Mouse (Mus musculus) NIH3T3 (cell line): Measurements from ENCODE around the gene Ntm.

Experiments used
- DNase-seq: peaks from one replicate; pipeline ENCODE4 v3.0.0-alpha.2; 2012; ENCODE audit warnings: low read depth

Ntm gene

DNA sequence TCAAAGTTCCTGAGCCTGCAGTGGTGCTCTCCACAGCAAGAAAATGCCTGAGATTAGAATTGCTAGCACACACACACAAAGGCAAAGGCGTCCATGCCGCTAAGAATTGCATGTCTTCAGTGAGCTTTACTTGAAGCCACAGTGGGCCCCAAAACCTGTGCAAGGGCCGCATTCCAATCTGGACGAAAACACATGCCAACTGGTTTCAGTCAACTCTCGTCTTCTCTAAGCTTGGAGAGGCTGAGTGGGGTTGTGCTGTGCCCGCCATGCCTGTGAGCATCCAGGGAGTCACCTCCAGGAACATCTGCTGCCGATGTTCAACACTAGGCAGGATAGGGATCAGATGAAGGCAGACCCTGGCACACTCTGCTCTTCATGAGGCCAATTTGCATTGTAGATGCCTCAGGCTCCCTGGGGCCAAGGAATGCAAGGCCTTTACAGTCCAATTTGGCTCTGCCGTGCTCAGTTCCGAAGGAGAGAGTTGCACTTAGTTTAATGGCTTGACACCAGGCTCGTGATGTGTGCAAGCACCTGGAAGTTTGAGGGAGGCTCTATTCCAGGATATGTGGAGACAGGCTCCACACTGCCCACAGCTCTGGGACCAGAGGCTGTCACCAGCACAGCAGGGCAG is 739.9 kb downstream of the Ntm start:
- no peak for DNase-seq

DNA sequence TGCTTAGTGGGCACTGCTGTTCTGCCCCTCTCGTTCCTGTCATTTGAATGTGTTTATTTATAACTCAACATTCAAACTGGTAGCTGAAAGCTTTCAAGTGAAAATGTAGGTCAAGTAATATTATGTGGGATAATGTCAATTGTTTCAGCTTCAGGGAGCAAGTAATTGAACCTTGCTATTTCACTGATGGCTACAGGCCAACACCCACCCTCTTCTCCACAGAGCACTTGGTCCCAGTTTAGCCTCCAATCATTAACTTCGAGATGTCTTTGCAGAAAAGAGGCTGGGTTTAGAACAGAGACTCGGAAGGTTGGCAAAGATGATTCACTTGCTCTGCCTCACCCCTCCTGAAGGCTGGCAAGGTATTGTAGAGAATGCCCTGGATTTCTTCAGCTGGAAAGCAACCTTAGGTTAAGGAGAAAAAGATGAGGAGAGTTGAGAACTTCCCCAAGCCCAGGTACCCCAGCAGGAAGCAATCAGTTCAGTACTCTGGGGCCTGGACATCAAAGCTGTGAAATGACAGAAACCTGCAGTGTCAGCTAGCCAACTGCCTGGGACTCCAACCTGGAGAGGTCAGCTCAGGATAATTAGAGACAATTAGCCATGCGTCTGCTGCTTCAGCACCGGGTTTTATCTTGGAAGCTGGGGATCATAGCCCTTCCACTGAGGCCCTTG is 741.9 kb downstream of the Ntm start:
- no peak for DNase-seq

DNA sequence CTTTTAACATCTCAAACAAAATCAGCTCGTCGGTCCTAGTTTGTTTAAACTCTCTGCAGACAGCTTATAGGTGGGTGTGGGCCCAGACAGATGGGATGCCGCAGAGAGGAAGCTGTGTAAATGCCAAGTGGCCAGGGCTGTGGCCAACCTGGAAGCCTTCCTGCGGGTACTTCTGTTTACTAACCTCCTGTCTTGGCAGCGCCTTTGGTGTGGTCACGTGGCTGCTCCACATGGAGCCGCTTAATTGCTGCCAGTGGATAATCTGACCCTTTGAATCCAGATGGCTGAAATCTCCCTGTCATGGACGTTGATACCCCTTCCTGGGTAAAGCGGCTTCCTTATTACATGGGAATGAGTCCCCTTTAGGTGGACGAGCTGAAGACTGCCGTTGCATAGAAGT is 742.4 kb downstream of the Ntm start:
- DNase-seq, result no peak

DNA sequence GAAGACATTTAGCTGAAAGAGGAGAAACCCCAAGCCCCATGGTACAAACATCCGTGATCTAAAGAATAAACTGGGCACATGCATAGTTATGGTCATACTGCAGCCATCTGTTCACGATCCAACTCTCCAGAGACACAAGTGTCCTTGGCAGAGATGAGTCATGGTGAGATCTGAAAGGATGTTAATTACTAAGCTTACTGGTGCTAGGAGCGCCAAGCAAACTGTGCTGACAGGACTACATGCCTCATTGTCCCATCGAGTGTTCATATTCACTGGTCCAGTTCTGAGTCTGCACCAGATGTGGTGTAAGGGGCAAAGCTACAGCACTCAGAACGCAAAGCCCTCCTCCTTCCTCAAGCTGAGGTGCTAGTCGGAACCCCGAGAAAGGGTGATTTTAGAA is 745.0 kb downstream of the Ntm start:
- DNase-seq, result no peak

DNA sequence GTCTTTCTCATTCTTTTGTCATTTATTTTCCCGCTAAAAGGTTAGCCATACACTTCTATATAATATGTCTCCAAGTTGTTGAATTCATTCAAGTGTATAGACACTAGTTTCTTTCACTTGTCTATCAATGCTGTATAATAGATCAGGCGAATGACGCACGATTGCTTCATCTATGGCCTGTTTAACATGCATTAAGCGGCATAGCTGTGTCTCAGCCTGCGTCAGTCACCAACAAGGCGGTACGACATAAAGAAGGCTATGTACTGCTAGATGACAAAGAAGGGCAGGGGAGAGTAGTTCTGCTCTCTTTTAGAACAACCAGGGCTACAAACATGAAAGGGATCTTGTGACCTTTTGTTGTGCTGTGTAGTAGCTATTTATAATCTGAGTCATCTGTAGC is 746.4 kb downstream of the Ntm start:
- DNase-seq, result no peak

DNA sequence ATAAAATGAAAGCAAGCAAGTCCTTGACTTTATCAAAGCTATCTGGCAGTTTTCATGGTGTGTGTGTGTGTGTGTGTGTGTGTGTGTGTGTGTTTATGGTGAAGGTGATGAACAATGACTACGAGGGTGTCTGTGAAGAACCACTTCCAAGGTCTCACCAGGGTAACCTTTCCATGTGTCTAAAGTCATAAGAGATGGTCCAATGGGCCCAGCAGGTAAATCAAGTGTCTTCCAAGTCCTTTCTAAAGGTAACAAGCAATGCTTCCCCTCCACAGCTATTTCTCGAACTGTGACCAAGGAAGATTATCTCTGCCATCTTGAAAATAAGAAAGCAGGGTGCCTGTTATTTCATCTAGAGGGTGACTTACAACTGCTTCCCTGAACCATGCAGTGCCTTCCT is 747.1 kb downstream of the Ntm start:
- DNase-seq, result no peak

DNA sequence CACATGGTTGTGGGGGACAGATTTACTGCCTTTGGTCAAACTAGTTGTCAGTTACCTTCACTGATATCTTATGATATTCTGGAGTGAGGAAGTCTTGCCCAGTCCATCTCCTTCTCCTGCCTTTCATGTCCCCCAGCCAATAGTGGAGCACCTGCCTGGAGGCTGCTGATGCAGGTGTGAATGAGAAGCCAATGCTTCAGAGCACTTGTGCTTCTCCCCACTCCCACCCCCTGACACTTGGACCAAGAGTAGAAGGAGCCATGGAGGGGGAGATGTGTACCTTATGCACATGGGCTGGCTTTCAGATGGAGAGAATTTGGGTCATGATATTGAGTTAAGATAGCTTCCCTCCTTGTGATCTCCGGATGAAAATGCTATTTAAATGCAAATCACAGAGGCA is 747.7 kb downstream of the Ntm start:
- DNase-seq, result no peak

DNA sequence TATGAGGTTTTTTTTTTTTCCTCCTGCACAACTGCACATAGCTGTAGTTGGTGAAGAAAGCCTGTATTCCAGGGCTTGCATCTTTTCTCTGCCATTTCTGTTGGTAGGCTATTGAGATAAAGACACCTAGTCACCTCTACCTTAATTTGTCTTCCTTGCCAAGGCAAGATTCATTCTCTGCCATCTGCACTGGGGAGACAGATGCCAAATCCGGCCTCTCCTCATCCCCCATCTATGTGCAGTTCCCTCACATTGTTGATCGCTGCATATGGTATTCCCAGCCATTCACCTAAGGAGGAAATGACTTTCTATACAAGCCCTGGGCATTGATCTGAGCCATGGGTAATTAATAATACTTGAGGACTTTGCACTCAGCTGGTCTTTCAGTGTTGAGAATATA is 753.7 kb downstream of the Ntm start:
- no peak for DNase-seq

DNA sequence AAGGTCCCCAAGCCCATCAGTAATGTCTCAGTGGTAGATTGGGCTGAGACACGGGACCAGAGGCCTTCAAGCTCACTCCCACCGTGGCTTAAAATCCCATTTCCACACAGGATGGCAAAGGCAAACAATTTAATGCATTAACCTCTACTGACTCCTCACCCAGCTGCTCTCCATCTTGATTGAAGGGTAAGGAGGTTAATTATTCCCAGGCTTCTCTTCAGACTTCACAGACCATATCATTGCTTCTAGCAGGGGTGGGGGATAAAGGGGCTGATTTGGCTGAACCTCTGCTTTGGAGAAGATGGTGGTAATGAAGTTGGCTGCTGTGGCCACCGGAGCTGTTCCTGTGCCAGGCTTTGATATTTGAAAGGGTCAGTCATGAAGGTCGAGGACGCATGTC is 754.8 kb downstream of the Ntm start:
- DNase-seq, result no peak

DNA sequence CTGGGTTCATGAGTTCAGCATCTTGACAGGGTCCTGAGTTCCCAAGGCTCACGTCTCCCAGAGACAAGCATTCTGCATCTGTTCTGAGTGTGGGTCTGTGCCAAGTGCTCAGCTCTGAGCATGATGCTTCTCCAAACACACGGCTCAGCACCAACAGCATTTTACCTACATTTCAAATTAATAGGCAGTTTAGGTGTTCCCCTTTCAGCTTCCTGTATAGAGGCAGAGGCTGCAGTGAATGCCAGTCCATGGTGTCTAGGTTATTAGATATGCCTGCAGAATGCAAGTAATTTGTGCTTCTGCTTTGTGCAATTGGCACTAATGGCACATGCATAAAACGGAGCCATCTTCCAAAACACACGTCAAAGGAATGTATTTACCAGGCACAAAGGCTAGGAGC is 757.3 kb downstream of the Ntm start:
- no peak for DNase-seq

DNA sequence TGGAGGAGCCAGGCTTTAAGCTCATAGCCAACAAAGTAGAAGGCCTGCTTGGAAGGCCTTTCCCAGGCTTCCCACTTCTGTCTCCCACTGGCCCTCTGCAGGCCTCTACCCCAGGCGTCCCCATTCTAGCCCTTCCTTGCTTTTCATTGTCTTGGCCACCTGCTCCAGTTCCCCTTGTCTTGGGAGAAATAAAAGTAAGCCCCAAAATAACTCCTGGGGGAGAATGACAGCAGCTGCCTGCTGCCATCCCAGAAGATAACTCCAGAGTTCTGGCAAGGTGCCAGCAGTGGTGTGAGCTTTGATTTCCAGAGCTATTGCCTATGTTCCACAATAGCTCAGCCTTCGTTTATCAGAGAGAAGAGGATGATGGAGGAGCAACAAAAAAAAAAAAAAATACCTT is 760.7 kb downstream of the Ntm start:
- no peak for DNase-seq

DNA sequence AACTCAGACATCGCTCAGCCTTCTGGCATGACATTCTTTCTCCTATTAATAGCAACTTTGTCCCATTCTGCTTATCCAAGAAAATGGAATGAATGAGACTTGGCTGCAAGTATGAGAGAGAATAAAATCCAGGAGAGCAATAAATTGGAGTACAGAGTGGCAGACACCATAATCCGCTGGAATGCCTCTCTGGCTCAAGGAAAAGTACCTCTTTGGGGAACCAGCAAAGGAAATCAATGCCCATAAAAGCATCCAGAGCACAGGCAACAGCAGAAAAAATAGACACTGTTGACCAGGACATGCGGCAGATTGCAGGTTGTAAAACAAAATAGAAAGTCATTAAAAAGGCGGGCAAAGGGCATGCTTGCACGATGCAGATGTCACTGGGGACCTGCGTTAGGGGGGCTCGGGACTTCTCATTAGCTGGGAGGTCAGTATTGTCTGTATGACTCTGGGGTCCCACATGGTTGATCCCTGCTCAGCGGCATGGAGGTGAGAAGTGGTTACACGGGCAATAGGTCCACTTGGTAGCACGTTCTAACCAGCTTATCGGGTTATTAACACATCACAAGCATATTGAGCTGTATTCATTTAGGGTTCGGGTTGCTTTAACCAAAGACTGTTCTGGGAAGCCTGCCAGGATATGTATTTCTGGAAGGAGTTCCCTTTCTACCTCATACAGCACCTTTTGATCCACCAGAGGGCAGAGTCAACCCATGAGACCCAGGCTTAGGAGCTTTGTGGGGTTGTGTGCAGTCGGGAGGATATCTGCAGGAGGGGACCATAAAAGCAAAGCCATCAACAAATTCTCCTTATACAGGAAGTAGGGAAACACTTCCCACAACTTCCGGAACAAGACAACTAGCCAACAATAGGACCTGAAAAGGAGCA is 761.5 kb downstream of the Ntm start:
- DNase-seq, result peak; percentile 6

DNA sequence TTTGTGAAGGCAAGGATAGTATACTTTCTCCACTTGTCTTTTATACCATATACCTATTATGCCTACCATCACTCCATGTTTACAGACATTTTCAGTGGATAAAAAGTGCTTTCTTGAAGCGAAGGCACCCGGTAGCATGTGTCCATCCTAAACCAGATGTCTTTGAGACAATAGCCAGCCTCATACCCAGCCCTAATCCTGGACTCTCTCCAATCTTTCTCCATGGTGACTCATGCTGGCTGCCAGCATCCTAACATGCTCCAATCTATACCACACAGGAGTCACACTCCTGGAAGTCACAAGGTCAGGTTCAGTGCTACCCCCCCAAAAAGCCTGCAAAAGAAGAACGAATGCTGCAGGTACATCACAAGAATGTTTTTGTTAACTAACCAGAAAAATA is 765.9 kb downstream of the Ntm start:
- no peak for DNase-seq

DNA sequence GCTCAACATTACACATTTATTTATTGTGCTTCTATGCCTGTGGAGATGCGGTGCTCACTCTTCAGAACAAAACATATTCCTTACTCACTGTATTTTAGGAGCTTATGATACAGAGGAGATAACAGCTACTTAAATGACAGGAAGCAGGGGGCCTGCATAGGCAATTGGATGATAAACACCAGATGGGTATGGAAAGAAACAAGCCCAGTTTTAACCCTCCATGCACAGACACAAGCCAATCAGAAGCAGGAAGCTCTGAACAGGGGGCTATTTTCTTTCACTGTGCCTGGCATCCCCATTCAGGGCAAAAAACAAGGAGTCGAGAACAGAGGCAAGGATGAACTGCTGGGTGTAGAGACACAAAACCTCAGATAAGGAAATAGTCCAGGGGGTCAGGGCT is 768.7 kb downstream of the Ntm start:
- DNase-seq, result no peak

DNA sequence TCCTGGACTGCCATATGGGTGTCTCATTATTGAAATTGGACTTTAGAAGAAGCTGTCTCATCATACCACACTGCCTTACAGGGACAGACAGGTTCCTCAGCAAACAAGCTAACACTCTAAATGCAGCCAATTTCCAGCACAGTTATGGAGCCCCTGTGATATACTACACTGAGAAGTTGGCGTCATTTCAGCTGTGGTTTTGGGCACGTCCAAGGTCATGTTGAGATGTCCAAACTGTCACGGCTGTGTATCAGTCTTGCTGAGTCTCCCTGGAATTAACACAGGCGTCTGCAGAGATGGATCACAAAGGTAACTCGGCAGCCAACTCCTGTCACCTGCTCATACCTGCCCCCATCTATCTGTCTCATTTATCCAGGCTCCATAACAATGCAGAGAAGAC is 779.9 kb downstream of the Ntm start:
- DNase-seq, result no peak

DNA sequence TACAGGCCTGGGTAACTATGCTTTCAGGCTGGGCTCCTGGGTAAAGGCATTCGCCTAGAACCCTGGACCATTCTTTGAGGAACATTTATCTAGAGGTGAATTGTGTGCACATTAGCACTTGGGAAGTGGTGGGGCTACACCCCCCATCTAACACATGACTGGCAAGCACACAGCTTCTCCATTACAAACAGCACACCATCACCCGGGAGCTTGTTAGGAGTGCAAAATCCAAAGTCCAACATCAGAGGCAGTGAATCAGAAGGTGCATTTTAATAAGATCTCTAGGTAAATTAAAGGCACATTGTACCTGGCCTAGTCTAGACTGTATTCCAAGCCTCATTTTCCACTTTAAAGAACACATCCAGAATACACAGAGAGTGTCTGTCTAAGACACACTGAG is 781.3 kb downstream of the Ntm start:
- no peak for DNase-seq

DNA sequence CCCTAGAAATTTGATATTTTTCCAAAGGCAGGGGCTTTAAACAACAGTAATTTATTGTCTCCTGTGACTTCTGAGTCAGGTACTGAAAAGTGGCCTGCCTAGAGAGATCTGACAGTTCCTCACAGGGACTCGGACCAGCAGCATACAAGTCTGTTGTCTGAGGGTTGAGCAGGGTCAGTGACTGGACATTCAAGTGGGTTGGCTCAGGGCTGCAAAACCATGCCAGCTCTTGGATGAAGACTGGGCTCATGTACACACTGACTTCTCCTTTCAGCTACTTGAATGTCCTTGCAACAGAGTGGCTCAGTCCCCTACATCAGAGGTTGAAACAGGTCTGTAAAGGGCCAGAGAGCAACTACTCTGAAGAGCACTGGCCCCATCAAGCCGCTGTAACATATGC is 797.2 kb downstream of the Ntm start:
- DNase-seq, result no peak

DNA sequence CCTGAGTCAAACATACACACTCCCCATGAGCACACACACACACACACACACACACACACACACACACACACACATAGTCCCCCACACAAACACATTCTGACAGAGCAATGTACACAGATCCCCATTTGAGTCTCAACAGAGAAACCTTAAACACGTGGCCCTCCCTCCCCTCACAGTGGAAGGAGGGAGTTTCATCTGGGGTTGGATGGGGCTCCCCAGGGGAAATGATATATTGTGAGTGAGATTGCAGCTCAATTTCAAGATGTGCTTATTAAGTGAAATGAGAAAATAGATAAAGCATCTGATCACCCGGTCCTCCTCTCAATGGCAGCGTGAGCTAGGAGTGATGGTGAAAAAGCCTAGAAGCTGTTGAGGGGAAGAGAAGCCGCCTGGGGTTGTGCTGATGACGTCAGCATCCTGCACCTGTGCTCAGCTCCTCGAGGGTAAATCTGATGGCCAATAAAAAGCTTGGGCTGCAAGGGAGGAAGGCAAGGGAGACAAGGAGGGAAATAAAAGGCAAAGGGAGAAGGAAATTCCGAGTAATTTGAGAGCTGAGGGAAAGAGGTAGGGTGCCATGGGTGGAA is 801.8 kb downstream of the Ntm start:
- DNase-seq, result no peak

DNA sequence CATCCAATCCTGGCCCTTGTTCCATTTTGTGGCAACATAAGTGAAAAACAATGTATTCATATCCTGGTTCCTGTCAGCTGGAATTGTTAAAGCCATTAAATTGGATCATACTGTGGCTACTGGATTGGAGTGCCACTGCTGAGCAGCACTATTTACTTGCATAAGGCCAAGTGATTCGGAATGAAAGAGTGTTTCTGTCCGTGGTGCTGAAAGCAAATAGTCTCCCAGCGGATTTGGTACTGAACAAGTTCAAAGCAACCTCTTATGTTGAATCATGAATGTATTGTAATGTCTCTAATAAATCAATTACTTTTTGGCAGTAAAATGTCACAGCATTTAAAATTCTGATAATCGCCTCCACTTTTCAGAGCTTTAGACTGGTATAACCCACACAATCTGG is 817.0 kb downstream of the Ntm start:
- peak; percentile 65 for DNase-seq

DNA sequence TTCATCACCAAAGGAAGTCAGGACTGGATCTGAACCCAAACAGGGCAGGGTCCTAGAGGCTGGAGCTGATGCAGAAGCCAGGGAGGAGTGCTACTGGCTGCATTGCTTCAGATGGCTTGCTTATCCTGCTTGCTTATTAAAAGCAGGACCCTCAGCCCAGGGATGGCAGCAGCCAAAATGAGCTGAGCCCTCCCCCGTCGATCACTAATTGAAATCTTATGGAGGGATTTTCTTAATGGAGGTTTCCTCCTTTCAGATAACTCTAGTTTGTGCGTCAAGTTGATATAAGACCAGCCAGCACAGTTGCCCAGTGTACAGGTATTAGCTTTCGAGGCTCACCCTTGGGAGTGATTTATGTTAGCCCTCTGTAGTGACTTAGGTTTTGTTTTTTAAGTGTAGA is 826.9 kb downstream of the Ntm start:
- DNase-seq, result no peak

DNA sequence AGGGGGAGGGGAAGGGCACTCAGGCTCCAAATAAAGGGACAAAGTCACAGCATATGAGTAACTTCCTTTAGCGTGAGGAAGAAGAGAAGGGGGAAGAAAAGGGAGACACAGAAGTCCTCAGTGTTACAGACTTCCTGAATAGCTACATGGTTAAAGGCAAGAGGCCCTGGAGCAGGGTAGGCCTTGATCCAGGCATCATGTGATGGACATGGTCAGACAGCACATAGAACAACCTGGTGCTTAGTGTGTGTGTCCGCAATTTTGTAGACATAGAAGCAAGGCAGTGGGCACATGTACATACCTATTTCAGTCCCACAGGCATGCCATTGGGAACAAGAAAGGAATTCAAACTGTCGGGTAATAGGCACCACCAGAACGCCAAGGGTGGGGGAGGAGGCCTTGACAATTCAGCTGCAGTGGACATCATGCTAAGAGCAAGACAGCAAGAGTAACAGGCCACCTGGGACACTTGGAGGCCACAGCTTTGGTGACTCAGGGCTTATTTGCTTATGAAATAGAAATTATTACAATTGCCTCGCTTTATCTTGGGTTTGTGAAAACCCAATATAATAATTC is 832.1 kb downstream of the Ntm start:
- DNase-seq, result no peak

DNA sequence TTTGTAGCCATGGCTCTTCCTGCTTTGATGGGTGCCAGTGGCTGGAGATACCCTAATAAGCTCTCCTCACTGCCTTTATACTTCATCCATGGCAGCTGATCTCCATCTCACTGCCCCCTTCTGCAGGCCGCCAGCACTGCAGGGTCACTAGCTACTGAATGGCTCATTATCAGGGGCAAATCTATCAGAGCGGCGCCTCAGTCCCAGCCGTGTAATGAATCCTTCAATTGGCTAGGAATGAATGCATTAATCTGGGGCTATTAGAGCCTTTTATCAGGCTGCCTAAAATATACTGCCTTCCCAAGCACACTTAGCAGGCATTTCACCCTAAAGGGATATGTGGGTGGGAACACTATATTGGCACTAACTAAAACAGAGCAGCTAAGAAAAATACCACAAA is 832.6 kb downstream of the Ntm start:
- no peak for DNase-seq

DNA sequence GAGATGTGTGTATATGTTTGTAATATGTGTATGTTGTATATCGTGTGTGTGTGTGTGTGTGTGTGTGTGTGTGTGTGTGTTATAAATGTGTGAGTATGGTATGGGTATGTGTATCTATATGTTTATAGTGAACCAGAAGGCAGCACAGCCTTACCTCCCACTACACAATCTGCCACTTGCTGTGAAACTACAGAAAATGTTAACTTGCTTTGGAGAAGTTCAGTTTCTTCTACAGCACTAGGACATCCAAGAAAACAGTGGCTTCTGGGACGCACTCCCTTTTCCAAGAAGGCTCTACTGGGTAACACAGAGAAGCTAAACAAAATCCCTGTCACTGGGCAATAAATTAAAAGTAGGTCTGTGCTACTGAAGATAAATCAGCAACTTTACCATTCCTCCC is 834.5 kb downstream of the Ntm start:
- DNase-seq, result no peak
